Mouse (Mus musculus): Measurements from ENCODE around the gene Chst11. TPM values are rescaled to one million over a fixed set of nuclear protein-coding genes. Genes with fewer than 3 reads are reported as not detected.

Chst11 gene
- 1 to 10 TPM; 1.1 to 1.8 TPM for total RNA-seq (2021)
- long read RNA-seq, experiment 1, partial matches to known transcripts, result 0 of 1 reads
- long read RNA-seq, experiment 1, other reads (novel, unspliced or antisense), result 1 of 1 reads
- long read RNA-seq, experiment 2, partial matches to known transcripts, result 0 of 1 reads
- long read RNA-seq, experiment 2, other reads (novel, unspliced or antisense), result 1 of 1 reads

GRCm38 (mm10) chr10:82984950-82985699 lies at the start of gene Chst11:
Chst11 (plus strand) TSS chr10:82985498.
- H3K27ac ChIP-seq, result peak within 1 kb of the TSS; percentile 79
- peak within 1 kb of the TSS; percentile 80 for H3K4me3 ChIP-seq
- TF ChIP-seq CTCF (IDR thresholded peaks at IDR 0.05), result no peak
- intact Hi-C loops (cut with DNase I), result loop anchor here (5.0 to 10.0 kb wide), 2 partner anchors 117 to 200 kb away; no protein-coding TSS in a partner anchor
- DNase-seq, result peak; percentile 78

DNA sequence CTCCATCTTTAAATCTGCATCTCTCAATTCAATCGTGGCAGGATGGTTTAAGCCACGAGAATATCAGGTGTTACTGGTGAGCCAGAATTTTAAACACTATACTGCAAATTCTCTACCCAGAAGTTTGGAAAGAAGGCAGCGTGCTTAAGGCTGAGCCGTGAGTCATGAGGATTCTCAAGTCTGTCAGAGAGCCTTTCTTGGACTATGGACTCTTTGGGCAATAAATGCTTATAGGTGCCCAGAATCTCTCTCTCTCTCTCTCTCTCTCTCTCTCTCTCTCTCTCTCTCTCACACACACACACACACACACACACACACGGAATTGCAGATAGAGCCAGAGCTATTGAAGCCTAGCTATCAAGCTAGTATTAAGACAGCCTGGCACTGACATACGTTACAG lies 49.5 kb upstream of the Chst11 start:
- H3K4me3 ChIP-seq, result no peak overlapping the region
- no peak for DNase-seq
- intact Hi-C loops (cut with DNase I), result no loop called here
- H3K27ac ChIP-seq, result no peak overlapping the region
- TF ChIP-seq CTCF (IDR thresholded peaks at IDR 0.05), result no peak

DNA sequence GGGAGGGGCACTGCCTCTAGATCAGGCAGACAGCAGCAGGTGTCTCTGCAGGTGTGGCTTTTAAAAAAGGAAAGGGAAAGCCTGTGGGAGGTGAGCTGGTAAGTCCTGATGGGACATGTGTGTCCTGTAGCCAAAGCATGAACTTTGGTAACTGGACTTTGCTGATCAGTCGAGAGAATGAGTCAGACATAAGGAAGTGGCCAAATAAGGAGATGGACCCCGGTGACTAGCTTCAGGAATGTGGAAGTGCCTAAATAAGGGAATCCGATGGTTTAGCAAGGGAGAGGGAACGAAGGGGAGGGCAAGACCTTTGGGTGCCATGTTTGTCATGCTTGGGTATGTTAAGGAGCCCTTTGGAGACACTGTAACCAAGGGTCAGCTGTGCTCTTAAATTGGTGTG lies 31.9 kb upstream of the Chst11 start:
- no peak for TF ChIP-seq CTCF (IDR thresholded peaks at IDR 0.05)
- DNase-seq, result no peak
- no peak overlapping the region for H3K4me3 ChIP-seq
- intact Hi-C loops (cut with DNase I), result no loop called here
- H3K27ac ChIP-seq, result no peak overlapping the region

DNA sequence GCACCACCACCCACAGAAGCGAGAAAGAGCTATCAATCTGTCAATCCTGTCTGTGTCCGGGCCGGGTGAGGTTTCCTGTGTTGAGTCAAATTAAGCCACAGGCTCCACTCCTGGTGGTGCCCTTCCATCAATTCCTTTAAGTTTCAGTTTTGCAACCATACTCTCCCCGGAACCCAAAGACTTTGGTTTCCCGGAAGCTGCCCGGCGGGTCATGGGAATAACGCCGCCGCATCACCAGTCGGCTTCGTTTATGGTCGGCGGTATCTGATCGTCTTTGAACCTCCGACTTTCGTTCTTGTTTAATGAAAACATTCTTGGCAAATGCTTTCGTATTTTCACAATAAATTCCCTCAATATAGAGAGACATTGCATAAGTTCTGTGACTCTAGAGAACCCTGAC lies 30.2 kb upstream of the Chst11 start:
- DNase-seq, result no peak
- Histone ChIP-seq H3K4me3 (no peak overlapping the region), H3K27ac (no peak overlapping the region)
- intact Hi-C loops (cut with DNase I), result no loop called here
- no peak for TF ChIP-seq CTCF (IDR thresholded peaks at IDR 0.05)

- intact Hi-C loops (cut with DNase I), result no loop called here
- no peak for DNase-seq
- TF ChIP-seq CTCF (IDR thresholded peaks at IDR 0.05), result no peak
- Histone ChIP-seq H3K27ac (no peak overlapping the region), H3K4me3 (no peak overlapping the region)
Observed at GRCm38 (mm10) chr10:82958218-82958761, 27.0 kb upstream of the Chst11 start.

GRCm38 (mm10) chr10:82959316-82959715 lies 26.0 kb upstream of the Chst11 start:
- H3K4me3 ChIP-seq, result no peak overlapping the region
- no peak overlapping the region for H3K27ac ChIP-seq
- no peak for TF ChIP-seq CTCF (IDR thresholded peaks at IDR 0.05)
- intact Hi-C loops (cut with DNase I), result no loop called here
- no peak for DNase-seq

GRCm38 (mm10) chr10:82961302-82961701 lies 24.0 kb upstream of the Chst11 start:
- TF ChIP-seq CTCF (IDR thresholded peaks at IDR 0.05), result peak; percentile 33; the same call in 1 of the 2 replicates
- no peak for DNase-seq
- Histone ChIP-seq H3K27ac (no peak overlapping the region), H3K4me3 (no peak overlapping the region)
- intact Hi-C loops (cut with DNase I), result loop anchor here (10.0 kb wide), 1 partner anchor 1373 kb away; no protein-coding TSS in a partner anchor

DNA sequence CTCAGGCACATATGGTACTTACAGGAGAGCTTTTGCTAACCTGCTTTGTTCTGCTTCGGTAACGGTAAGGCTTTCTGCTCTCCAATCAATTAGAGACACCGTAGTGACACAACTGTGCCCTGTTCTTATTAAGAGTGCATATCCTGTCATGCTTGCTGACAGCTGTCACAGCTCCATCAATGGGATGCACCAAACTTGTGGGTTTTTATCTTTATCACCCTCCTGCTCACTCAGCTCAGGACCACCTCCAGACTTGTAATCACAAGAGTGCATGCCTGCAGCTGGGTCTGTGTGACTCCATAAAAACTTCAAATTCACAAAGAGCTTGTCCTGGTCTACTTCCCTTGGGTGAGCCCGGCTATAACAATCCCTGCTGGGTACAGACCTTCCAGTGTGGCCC lies 23.3 kb upstream of the Chst11 start:
- Histone ChIP-seq H3K4me3 (no peak overlapping the region), H3K27ac (no peak overlapping the region)
- no peak for TF ChIP-seq CTCF (IDR thresholded peaks at IDR 0.05)
- DNase-seq, result no peak
- intact Hi-C loops (cut with DNase I), result loop anchor here (10.0 kb wide), 1 partner anchor 1373 kb away; no protein-coding TSS in a partner anchor

GRCm38 (mm10) chr10:82962472-82963020 lies 22.8 kb upstream of the Chst11 start:
- DNase-seq, result no peak
- intact Hi-C loops (cut with DNase I), result loop anchor here (10.0 kb wide), 1 partner anchor 1372 kb away; no protein-coding TSS in a partner anchor
- H3K4me3 ChIP-seq, result no peak overlapping the region
- no peak overlapping the region for H3K27ac ChIP-seq
- TF ChIP-seq CTCF (IDR thresholded peaks at IDR 0.05), result no peak

DNA sequence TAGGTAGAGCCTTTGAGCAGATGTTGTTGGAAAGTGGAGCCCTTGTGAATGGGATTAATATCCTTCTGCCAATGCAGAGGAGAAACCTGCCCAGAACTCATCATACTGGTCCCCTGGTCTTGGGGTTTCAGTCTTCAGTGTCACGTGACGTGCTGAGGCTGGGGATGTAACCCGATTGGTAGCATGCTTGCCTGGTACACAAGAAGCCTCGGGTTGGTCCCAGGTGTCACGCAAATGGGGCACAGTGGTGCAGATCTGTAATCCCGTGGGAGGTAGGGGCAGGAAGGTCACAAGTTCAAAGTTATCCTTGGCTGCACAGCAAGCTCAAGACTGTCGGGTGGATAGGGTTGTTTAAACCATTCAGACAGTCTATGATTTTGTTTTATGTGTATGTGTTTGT lies 20.8 kb upstream of the Chst11 start:
- intact Hi-C loops (cut with DNase I), result loop anchor here (10.0 kb wide), 1 partner anchor 1370 kb away; no protein-coding TSS in a partner anchor
- TF ChIP-seq CTCF (IDR thresholded peaks at IDR 0.05), result no peak
- Histone ChIP-seq H3K4me3 (no peak overlapping the region), H3K27ac (no peak overlapping the region)
- no peak for DNase-seq

DNA sequence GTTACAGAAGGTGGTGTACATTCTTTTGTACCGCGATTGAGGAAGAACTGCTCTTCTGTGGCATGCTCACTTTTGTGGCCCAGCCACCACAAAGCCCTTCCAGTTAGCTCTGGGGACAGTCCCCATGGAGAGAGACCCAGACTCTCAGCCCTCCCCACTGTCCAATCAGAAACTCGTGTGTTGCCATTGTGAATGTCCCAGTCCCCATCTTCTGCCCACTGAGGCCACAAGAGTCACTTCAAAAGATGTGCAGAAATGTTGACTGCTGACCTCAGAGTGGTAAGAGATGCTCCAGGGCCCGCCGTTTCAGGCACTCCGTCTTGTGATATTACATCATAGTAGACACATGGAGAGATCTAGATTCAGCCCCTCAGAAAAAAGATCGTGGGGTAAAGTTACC lies 18.6 kb upstream of the Chst11 start:
- intact Hi-C loops (cut with DNase I), result loop anchor here (10.0 kb wide), 1 partner anchor 1368 kb away; no protein-coding TSS in a partner anchor
- DNase-seq, result no peak
- TF ChIP-seq CTCF (IDR thresholded peaks at IDR 0.05), result no peak
- no peak overlapping the region for H3K27ac ChIP-seq
- H3K4me3 ChIP-seq, result no peak overlapping the region

GRCm38 (mm10) chr10:82969612-82970011 lies 15.7 kb upstream of the Chst11 start:
- TF ChIP-seq CTCF (IDR thresholded peaks at IDR 0.05), result no peak
- Histone ChIP-seq H3K4me3 (no peak overlapping the region), H3K27ac (no peak overlapping the region)
- DNase-seq, result no peak
- intact Hi-C loops (cut with DNase I), result loop anchor here (10.0 kb wide), 1 partner anchor 1365 kb away; no protein-coding TSS in a partner anchor

GRCm38 (mm10) chr10:82971549-82971948 lies 13.7 kb upstream of the Chst11 start:
- no peak for DNase-seq
- intact Hi-C loops (cut with DNase I), result no loop called here
- no peak overlapping the region for H3K4me3 ChIP-seq
- H3K27ac ChIP-seq, result no peak overlapping the region
- TF ChIP-seq CTCF (IDR thresholded peaks at IDR 0.05), result no peak

All from gastrocnemius, adult 2 months (tissue).